Mouse (Mus musculus): ENCODE data around the gene Eif2b1. TPM values are rescaled to one million over a fixed set of nuclear protein-coding genes. Genes with fewer than 3 reads are reported as not detected.

Eif2b1 gene
- polyA plus RNA-seq (2014; fragmentation: Nextera tagmentation; extraction: Ambion mirVana) = 67.8 TPM in 2 replicates

DNA sequence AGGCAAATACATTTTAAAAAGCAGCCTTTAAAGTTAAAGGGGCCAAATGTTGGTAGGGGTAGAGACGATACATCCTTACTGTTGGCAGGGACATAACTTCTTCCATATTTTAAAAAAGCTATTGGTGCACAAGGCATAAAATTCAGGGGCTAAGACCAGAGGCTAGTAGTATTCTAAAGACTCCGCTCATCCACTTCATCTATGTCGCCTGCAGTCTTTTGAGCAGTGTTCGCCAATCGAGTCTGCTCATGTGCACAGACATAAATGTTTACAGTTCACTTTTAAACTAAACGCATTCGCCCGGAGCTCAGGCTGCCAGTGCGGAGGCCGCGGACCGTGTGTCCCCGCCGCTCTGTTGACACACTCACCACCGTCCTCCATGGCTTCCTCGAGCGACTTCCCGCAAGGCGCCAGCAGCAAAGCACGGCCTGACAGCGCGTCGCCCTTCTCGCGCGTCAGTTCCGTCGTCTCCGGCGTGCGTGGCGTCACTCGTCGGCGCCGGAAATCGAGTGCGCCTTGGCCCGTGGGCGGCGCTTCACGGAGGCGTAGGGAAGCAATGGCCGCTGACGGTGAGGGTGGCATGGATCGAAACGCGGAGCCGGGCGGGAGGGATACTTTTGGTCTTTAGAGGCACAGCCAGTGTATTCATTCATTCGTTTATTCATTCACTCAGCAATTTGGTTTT, at the start of gene Eif2b1, which contains the start of gene Gtf2h3:
Eif2b1 (minus strand) TSS at position 499 of the 685 bp plus-strand sequence.
Gtf2h3 (plus strand) TSS at position 508 of the 685 bp plus-strand sequence.
- peak within 1 kb of the TSS; percentile 94 for H3K4me2 ChIP-seq (replicated peaks)
- no peaks in the 10 kb centered on the region for H3K27me3 ChIP-seq (ENCODE audit: control insufficient read depth, insufficient read depth, low read length)
- peaks cover 53% of the 10 kb centered on the region for H3K36me3 ChIP-seq (replicated peaks; ENCODE audit: control insufficient read depth, insufficient read depth)
- H3K9ac ChIP-seq = peak within 1 kb of the TSS; percentile 78
- peaks cover 19% of the 10 kb centered on the region for H3K4me1 ChIP-seq (replicated peaks; ENCODE audit: control insufficient read depth, insufficient read depth, low read length)
- 1% methylated on average over 51 of the region's 51 CpGs for WGBS
- DNase-seq (ENCODE audit: low spot score) = peak; percentile 99
- H3K4me3 ChIP-seq (replicated peaks; ENCODE audit: low read length) = peak within 1 kb of the TSS; percentile 76
- H3K27ac ChIP-seq = peak within 1 kb of the TSS; percentile 63
- peak; percentile 94 for ATAC-seq (ENCODE audit: low FRiP score)
- H3K9me3 ChIP-seq (ENCODE audit: control insufficient read depth, low read length) = no peaks in the 10 kb centered on the region

DNA sequence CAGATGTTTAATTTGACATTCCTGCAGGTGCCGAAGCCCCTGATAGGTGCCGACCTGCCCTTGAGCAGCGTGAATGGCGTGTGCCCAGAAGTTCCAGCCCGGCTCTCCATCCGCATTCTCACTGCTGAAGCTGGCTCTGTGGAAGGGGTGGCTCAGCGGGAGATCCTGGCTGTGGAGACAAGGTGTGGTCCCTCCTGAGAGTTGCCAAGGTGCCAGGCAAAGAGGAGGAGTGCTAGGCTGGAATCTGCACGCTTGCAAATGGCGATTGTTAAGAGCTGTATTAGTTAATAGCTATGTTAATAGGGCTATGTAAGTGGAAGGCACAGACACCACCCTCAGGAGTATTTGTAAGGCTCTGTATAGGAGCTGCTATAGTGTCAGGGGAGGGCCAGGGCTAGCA, 45.4 kb upstream of the Eif2b1 start:
- 95% methylated on average over 9 of the region's 9 CpGs for WGBS
- DNase-seq (ENCODE audit: low spot score) = no peak
- ATAC-seq (ENCODE audit: low FRiP score) = no peak
- H3K4me2 ChIP-seq (replicated peaks) = no peak overlapping the region
- H3K4me3 ChIP-seq (replicated peaks; ENCODE audit: low read length) = no peak overlapping the region
- peaks cover 6% of the 10 kb centered on the region; the same call in 1 of the 2 replicates for H3K4me1 ChIP-seq (replicated peaks; ENCODE audit: control insufficient read depth, insufficient read depth, low read length)
- H3K27ac ChIP-seq = no peak overlapping the region
- no peaks in the 10 kb centered on the region for H3K9me3 ChIP-seq (ENCODE audit: control insufficient read depth, low read length)
- H3K36me3 ChIP-seq (replicated peaks; ENCODE audit: control insufficient read depth, insufficient read depth) = peaks cover 52% of the 10 kb centered on the region
- H3K9ac ChIP-seq = no peak overlapping the region
- no peaks in the 10 kb centered on the region for H3K27me3 ChIP-seq (ENCODE audit: control insufficient read depth, insufficient read depth, low read length)

DNA sequence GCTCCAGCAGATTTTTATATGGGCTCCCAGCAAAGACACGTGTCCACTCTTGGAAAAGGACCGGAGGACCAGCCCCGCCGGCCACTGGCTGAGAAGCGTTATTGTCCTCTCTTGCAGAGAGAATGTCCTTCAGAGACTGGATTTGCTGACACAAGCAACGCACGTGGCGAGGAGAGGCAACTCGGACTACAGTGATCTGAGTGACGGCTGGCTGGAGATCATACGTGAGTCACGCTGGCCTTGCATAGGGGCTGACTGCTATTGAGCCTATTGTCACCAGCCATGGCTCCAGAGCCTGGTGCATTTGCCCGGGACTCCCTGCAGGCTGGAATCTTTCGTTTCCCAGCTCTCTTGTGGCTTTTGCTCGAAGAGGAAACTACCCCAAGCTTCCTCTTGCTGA, 44.0 kb upstream of the Eif2b1 start:
- no peak overlapping the region for H3K9ac ChIP-seq
- 85% methylated on average over 15 of the region's 15 CpGs for WGBS
- no peaks in the 10 kb centered on the region for H3K9me3 ChIP-seq (ENCODE audit: control insufficient read depth, low read length)

DNA sequence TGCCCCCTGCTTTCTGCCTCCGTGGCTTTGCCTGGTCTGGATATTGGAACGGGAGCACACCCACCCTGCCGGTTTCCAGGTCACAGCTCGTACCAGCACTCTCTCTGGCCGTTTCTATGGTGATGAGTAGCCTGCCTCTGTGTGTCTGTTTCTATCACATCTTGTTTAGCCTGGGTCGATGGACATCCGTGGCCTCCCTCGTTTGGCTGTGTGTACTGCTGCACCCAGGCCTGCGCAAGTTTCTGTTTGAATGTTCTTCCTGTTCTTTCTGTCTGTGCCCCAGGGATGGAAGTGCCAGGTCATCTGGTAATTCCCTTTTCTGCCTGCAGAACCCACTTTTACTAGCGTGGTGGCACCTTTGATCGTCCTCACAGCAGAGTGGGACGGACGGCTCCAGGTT, 42.4 kb upstream of the Eif2b1 start:
- Histone ChIP-seq H3K36me3 (replicated peaks; ENCODE audit: control insufficient read depth, insufficient read depth) (peaks cover 64% of the 10 kb centered on the region), H3K27me3 (ENCODE audit: control insufficient read depth, insufficient read depth, low read length) (no peaks in the 10 kb centered on the region), H3K4me1 (replicated peaks; ENCODE audit: control insufficient read depth, insufficient read depth, low read length) (no peaks in the 10 kb centered on the region), H3K9ac (no peak overlapping the region), H3K4me3 (replicated peaks; ENCODE audit: low read length) (no peak overlapping the region), H3K9me3 (ENCODE audit: control insufficient read depth, low read length) (no peaks in the 10 kb centered on the region), H3K4me2 (replicated peaks) (no peak overlapping the region), H3K27ac (no peak overlapping the region)
- DNase-seq (ENCODE audit: low spot score) (no peak), ATAC-seq (ENCODE audit: low FRiP score) (no peak)
- 69% methylated on average over 13 of the region's 13 CpGs for WGBS

More for the DNA sequence above, 44.0 kb upstream of the Eif2b1 start:
- Histone ChIP-seq H3K36me3 (replicated peaks; ENCODE audit: control insufficient read depth, insufficient read depth) (peaks cover 61% of the 10 kb centered on the region), H3K4me1 (replicated peaks; ENCODE audit: control insufficient read depth, insufficient read depth, low read length) (peaks cover under 1% of the 10 kb centered on the region; the same call in 1 of the 2 replicates), H3K4me3 (replicated peaks; ENCODE audit: low read length) (no peak overlapping the region), H3K4me2 (replicated peaks) (no peak overlapping the region), H3K27me3 (ENCODE audit: control insufficient read depth, insufficient read depth, low read length) (no peaks in the 10 kb centered on the region), H3K27ac (no peak overlapping the region)
- DNase-seq (ENCODE audit: low spot score) = no peak
- ATAC-seq (ENCODE audit: low FRiP score) = no peak

DNA sequence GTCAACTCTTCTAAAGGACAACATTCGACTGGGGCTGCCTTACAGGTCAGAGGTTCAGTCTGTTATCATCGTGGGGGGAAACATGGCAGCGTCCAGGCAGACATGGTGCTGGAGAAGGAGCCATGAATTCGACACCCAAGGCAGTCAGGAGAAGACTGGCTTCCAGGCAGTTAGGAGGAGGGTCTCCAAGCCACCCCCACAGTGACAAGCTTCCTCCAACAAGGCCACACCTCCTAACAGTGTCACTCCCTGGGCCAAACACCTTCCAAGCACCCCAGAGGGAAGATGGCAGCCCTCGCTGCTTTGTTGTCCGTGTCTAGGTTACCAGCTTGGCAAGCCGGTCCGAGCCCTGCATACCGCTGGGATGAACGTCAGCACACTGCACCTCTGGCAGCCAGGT, 39.8 kb upstream of the Eif2b1 start:
- H3K36me3 ChIP-seq (replicated peaks; ENCODE audit: control insufficient read depth, insufficient read depth) = peaks cover 53% of the 10 kb centered on the region
- H3K9ac ChIP-seq = no peak overlapping the region
- H3K27me3 ChIP-seq (ENCODE audit: control insufficient read depth, insufficient read depth, low read length) = no peaks in the 10 kb centered on the region
- no peak overlapping the region for H3K4me3 ChIP-seq (replicated peaks; ENCODE audit: low read length)
- 86% methylated on average over 10 of the region's 10 CpGs for WGBS
- no peak overlapping the region for H3K27ac ChIP-seq
- H3K4me2 ChIP-seq (replicated peaks) = no peak overlapping the region
- H3K4me1 ChIP-seq (replicated peaks; ENCODE audit: control insufficient read depth, insufficient read depth, low read length) = no peaks in the 10 kb centered on the region
- DNase-seq (ENCODE audit: low spot score) (no peak), ATAC-seq (ENCODE audit: low FRiP score) (no peak)
- H3K9me3 ChIP-seq (ENCODE audit: control insufficient read depth, low read length) = no peaks in the 10 kb centered on the region

DNA sequence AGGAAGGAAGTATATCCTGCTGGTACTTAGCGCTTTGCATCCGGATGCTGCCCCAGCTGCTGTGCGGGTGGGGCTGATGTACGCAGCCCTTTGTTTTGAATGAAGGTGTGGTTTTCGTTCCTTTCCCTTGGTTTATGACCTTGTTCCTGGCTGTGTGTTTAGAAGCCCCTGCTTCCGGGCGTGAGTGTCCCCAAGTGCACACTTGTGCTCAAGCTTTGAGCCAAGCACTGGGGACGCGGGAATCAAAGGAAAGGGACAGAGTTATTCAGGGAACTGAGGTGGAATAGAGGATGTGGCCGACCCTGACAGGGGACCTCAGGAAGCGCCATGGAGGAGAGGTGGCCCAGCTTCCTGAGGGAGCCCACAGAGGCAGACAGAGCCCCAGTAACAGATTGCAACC, 35.8 kb upstream of the Eif2b1 start:
- 94% methylated on average over 11 of the region's 11 CpGs for WGBS
- no peak overlapping the region for H3K4me2 ChIP-seq (replicated peaks)
- no peaks in the 10 kb centered on the region for H3K9me3 ChIP-seq (ENCODE audit: control insufficient read depth, low read length)
- no peak overlapping the region for H3K27ac ChIP-seq
- no peaks in the 10 kb centered on the region for H3K27me3 ChIP-seq (ENCODE audit: control insufficient read depth, insufficient read depth, low read length)
- H3K9ac ChIP-seq = no peak overlapping the region
- no peak overlapping the region for H3K4me3 ChIP-seq (replicated peaks; ENCODE audit: low read length)
- no peak for ATAC-seq (ENCODE audit: low FRiP score)
- peaks cover 58% of the 10 kb centered on the region for H3K36me3 ChIP-seq (replicated peaks; ENCODE audit: control insufficient read depth, insufficient read depth)
- H3K4me1 ChIP-seq (replicated peaks; ENCODE audit: control insufficient read depth, insufficient read depth, low read length) = no peaks in the 10 kb centered on the region
- no peak for DNase-seq (ENCODE audit: low spot score)

DNA sequence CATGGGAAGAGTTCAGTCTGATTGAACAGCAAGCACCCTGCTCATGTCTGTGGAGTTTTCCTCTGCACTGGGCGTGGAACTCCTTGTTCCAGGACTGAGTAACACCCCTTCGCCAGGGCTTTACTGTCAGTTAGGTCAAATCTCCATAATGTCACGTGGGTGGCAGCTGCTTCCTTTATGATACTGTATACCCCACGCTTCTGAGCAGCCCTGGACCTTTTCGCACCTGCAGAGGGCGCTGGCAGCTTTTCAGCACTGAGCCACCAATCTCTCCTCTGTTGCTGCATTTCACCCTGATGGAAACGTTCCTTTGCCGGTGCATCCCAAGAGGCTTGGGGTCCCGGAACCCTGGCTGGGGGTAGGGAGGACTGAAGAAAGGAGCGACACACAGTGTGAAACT, 32.0 kb upstream of the Eif2b1 start:
- H3K4me1 ChIP-seq (replicated peaks; ENCODE audit: control insufficient read depth, insufficient read depth, low read length) = no peaks in the 10 kb centered on the region
- H3K36me3 ChIP-seq (replicated peaks; ENCODE audit: control insufficient read depth, insufficient read depth) = peaks cover 55% of the 10 kb centered on the region
- no peaks in the 10 kb centered on the region for H3K9me3 ChIP-seq (ENCODE audit: control insufficient read depth, low read length)
- no peak for ATAC-seq (ENCODE audit: low FRiP score)
- no peak overlapping the region for H3K27ac ChIP-seq
- H3K9ac ChIP-seq = no peak overlapping the region
- no peaks in the 10 kb centered on the region for H3K27me3 ChIP-seq (ENCODE audit: control insufficient read depth, insufficient read depth, low read length)
- no peak overlapping the region for H3K4me2 ChIP-seq (replicated peaks)
- H3K4me3 ChIP-seq (replicated peaks; ENCODE audit: low read length) = no peak overlapping the region
- DNase-seq (ENCODE audit: low spot score) = no peak
- 77% methylated on average over 10 of the region's 10 CpGs for WGBS

DNA sequence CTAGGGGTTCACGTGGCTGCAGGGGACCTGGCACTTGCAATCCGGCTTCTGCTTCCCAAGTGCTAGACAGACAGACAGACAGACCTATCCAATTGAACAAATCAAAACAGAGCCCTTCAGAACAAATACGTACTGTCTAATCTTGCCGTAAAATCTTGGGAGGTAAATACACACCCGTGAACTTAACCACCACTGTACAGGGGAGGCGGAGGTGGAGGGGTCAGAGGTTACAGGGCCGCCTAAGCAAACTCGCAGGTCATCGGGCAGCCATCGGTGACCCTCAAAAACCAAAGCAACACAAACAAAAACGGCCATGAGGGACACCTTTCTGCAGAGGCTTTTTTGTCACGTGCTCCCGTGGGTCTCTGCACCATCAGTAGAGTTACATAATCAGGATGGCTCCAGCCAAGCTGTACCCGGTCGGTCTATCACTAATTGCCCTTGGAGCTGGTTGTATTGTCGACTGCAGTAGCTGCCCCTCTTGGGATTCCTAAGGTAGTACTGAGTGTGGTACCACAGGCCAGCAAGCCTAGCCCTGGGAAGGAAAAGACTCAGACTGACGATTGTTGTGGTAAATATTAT, 26.2 kb upstream of the Eif2b1 start:
- H3K4me1 ChIP-seq (replicated peaks; ENCODE audit: control insufficient read depth, insufficient read depth, low read length) = no peaks in the 10 kb centered on the region
- no peak overlapping the region for H3K27ac ChIP-seq
- 90% methylated on average over 17 of the region's 17 CpGs for WGBS
- H3K36me3 ChIP-seq (replicated peaks; ENCODE audit: control insufficient read depth, insufficient read depth) = peaks cover 44% of the 10 kb centered on the region
- no peak overlapping the region for H3K9ac ChIP-seq
- H3K4me3 ChIP-seq (replicated peaks; ENCODE audit: low read length) = no peak overlapping the region
- ATAC-seq (ENCODE audit: low FRiP score) (no peak), DNase-seq (ENCODE audit: low spot score) (no peak)
- H3K9me3 ChIP-seq (ENCODE audit: control insufficient read depth, low read length) = no peaks in the 10 kb centered on the region
- H3K27me3 ChIP-seq (ENCODE audit: control insufficient read depth, insufficient read depth, low read length) = no peaks in the 10 kb centered on the region
- H3K4me2 ChIP-seq (replicated peaks) = no peak overlapping the region

DNA sequence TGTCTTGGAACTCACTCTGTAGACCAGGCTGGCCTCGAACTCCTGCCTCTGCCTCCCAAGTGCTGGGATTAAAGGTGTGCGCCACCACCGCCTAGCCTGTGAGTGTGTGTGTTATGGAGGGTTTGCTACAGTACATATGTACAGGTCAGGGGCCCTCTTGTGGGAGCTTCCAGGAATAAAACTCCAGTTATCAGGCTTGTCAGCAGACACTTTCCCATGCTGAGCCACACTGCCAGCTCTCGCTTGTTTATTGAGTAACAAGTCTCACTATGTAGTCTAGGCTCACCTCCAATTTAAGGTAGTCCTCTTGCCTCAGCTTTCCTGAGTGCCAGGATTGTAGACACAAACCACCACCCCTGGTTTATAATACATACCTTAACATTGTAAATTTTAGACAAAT, 25.4 kb upstream of the Eif2b1 start:
- ATAC-seq (ENCODE audit: low FRiP score) (no peak), DNase-seq (ENCODE audit: low spot score) (no peak)
- H3K4me2 ChIP-seq (replicated peaks) = no peak overlapping the region
- peaks cover 5% of the 10 kb centered on the region; the same call in 1 of the 2 replicates for H3K4me1 ChIP-seq (replicated peaks; ENCODE audit: control insufficient read depth, insufficient read depth, low read length)
- no peaks in the 10 kb centered on the region for H3K9me3 ChIP-seq (ENCODE audit: control insufficient read depth, low read length)
- no peak overlapping the region for H3K4me3 ChIP-seq (replicated peaks; ENCODE audit: low read length)
- H3K36me3 ChIP-seq (replicated peaks; ENCODE audit: control insufficient read depth, insufficient read depth) = peaks cover 42% of the 10 kb centered on the region
- H3K27me3 ChIP-seq (ENCODE audit: control insufficient read depth, insufficient read depth, low read length) = no peaks in the 10 kb centered on the region
- no peak overlapping the region for H3K9ac ChIP-seq
- WGBS = 92% methylated on average over 4 of the region's 4 CpGs
- H3K27ac ChIP-seq = no peak overlapping the region

Data from hindbrain, embryonic 14.5 days (tissue).